Mouse (Mus musculus): ENCODE data around the gene Gm17334.

Gene Gm17334

DNA sequence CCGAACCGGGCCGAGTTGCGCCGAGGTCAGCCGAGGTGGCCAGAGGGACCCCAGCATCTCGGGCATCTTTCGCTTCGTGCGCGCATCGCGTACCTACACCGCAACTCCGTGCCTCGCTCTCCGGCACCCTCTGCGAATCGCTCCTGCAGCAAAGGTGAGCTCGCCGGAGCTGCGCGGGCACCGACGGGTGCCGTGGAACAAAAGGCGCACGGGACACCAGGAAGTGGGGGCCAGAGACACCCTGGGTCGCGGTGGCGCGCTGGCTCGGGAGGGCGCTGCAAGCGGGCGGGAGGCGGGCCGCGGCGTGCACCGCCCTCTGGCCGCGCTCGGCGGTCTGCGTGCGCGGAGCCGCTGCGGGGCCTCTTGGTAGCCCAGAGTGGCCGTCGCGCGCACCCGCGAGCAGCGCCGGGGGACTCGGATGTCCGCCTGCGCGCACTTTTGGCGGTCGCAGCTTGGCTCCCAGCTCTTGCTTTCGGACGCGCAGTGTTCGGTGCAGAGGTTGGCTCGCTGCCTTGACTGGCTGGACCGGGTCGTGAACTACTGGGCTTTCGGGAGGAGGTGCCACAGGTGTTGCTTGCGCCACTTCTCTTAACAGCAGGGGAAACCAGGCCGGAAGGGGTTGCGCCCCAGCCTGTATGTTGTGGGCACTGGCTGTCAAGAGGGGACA, 2.7 kb downstream of the Gm17334 start:
- peak; percentile 89 for DNase-seq

DNA sequence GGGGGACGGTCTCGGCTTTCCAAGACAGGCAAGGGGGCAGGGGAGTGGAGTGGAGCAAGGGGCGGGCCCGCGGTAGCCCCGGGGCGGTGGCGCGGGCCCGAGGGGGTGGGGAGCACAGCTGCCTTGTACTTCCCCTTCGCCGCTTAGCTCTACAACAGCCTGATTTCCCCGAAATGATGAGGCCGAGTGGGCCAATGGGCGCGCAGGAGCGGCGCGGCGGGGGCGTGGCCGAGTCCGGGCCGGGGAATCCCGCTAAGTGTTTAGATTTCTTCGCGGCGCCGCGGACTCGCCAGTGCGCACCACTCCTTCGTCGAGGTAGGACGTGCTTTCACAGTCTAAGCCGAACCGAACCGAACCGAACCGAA, 3.2 kb downstream of the Gm17334 start, which contains the start of gene Irf1:
Gene Irf1 (plus strand): TSS at position 255 of the 365 bp plus-strand sequence.
- peak; percentile 96 for DNase-seq

DNA sequence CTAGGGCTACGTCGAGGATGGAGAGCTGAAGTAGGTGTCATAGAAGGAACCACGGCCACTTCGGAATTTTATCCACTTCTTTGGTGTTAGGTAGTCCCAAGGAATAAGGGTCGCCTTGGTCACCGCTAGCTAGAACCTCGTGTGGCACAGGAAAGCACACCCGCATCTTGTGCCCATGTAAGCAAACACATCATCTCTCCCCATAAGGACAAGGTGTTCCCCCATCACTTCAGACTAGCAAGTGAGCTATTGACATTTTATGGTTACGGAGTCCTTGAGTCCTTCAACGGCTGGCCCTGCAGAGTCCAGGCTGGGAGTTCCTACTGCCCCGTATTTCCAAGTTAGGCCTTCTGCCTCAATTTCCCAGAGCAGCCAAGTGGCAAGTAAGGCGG, 3.8 kb downstream of the Gm17334 start:
- no peak for DNase-seq

DNA sequence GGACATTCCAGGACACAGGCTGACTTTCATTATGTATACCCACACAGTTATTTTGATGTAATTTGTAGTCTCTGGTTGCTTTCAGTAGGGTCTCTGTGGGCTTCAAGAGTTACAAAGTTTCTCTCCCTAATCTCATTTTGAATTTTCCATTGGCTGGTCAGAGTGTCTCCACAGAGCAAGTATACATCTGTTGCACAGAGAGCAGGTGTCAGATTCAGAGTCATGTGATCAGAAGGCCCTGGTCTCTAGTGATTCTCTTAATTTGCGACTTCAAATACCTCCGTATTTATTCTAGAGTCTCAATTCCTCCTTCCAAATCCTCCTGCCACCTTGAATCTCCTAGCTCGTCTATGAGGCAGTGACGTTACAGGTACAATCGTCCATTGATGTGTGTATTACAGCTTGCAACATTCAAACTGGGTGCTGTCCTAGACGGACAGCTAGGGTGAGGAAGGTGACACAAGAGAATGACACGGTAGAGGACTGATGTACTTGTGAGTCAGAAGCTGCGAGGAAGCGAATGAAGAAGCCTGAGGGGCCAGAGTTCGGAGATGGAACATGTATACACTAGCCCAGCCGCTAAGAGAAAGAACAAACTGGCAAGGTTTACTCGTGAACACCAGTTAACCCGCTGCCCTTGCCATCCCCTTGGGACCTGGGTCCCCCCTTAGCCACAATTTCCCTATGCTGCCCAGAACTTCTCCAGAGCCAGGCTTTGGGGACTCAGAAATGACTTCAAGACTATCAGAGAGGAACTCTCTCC, 4.4 kb downstream of the Gm17334 start:
- no peak for DNase-seq

DNA sequence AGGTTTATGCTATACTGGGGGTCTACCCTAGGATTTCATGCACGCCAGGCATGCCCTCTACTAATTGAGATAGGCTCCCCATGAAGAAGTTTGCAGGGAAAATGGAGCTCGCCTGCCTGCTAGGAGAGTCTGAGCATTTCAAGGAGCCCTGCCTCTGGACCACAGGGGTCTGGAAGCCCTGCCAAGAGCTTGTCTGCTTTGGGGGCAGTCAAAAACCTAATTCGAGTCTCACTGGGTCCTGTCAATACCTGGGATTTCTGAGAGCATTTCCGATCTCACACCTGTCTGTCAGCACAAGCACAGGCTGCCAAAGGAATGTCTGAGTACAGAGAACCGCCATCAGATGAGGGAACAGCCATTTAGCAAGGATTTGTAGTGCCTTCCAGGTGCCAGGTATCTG, 8.4 kb downstream of the Gm17334 start:
- no peak for DNase-seq

DNA sequence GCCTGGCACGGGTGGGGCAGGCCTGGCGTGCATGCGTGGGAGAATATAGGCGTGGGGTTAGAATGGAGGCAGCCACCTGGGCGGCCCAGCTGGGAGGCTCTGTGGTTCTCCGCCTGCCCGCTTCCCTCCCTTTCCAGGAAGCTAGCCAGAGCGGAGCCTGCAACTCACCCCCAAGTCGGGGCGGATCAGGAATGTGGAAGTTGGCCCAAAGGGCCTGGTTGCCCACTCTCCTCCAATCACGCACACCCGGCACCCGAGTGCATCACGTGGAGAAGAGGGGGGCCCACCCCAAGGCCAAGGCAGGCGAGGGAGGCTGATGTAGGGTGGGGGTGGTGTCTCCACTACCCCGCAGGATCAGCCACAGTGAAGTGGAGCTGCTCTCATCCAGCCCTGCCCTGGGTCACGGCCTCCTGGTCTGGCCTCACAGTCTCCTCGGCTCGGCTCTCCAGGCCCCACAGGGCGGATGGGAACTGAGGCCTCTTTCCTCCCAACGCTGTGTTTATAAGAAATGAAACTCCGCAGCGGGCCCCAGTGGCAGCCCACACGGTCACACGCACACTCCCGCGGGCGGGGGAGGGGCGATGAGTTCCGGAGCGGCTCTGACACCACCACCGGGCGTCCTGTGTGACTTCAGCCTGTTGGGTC, 9.4 kb downstream of the Gm17334 start:
- peak; percentile 95 for DNase-seq

DNA sequence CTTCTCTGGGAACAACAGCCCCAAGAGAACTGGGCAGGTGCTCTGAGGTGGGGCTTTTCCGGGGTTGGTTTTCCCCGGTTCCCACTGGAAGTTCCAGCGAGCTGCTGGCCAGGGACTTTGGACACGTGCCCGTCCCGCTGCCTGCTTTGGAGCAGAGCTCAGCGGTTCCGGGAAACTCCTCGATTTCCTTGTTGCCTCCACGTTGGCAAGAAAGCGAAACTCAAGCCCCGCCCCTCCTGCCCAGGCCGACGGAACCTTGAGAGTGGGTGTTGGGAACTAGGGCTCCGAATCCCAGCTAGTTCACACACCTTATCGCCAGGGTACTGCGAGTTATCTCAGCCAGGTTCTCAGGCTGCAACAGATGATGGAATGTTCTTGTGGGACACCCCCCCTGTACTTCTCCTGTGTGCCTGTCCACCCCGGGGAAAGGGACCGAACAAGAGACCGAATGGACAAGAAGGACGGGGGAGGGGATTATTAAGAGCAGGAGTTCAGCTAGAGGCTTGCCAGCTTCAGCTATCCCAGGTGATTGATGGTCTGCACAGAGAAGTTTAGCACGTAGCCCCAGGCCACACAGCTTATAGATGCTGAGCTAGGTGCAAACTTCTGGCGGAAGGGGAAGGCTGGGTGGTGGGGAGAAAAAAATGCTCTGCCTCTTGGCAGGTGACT, 10.0 kb downstream of the Gm17334 start:
- peak; percentile 96 for DNase-seq

DNA sequence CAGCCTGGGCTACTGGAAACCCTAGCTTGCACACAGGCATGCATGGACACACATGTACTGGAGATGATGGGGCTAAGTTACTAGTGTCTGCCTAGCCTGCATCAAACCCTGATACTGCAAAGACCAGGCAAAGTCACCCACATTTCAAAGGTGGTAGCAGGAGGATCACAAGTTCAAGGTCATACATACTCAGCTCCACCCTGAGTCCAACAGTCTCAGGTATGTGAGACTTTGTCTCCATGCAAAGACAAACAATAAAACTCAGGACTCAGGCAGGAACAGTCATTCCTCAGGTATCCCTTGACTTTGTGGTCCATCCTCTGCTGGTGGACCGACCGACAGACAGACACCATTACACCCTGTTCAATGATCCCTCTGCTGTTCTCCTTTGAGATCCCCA, 10.6 kb downstream of the Gm17334 start:
- no peak for DNase-seq

DNA sequence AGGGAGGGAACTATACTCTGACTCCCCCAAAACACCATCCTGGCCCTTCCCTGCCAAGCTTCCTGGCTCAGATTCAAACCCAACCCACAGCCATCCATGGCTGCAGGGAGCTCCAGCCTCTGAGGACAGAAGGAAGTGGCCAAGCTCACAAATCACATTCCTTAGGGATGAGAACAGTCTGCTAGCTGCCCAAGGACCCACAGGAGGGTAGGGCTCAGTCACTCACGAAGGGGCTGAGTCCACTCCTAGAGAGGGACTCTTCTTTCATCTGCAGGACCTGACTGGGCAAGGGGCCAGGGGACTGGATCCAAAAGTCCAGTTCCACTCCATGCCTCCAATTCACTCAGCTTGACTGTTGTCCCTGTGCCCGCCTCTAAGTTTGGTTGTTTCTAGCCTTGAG, 11.2 kb downstream of the Gm17334 start:
- peak; percentile 93 for DNase-seq

DNA sequence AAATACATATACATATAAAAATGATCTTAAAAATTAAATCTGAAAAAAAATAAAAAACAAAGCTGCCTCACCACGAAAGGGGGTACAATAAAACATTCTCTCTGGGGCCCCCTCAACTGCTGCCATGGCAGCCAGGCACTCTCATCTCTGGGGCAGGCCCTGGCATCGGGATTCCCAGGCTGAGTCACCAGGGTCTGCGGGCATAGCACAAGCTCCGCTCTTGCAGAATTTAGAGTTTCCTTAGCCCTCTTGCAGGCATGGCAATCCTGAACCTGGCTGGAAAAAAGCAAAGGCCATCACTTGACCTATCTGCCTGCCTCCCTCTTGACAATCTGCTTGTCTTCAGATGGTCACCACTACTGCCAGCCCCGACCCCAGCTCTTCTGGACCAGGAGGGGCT, 11.7 kb downstream of the Gm17334 start:
- no peak for DNase-seq

DNA sequence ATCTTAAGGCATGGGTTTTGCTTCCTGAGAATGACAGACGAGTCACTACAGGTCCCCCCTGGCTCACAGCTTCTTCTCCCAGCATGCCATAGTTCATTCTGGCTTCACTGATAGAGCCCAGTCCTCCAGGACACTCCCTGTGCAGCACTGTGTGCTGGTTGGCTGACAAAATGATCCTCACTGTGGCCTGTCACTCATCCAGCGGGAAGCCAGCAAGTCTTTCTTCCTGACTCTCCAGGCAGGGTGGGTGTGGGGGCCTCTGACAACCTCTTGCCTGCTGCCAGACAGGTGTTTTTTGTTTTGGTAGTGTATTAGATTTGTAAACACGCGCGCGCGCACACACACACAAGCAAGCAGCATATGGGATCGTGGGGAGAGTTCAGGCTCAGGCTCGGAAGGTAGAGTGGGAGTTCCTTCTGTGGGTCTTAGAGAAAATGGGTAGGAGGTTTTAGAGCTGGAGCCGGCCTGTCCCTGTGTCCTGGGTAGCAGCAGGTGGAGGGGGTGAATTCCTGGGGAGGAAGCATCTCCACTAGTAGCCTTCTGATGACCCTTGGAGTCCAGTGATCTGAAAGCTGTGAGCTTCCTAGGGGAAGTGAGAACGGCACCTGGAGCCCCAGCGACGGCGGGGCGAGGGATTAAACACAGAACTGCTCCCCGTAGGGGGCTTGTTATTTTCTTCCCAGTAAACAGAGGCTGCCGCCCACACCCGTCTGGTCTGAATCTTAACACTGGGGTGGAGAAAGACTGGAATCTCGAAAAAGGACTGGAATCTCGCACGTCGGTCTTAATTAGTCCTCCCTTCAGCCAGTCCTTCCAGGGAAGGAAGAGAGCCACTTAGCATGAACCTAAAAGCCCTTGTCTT, 13.2 kb downstream of the Gm17334 start:
- peak; percentile 32 for DNase-seq

DNA sequence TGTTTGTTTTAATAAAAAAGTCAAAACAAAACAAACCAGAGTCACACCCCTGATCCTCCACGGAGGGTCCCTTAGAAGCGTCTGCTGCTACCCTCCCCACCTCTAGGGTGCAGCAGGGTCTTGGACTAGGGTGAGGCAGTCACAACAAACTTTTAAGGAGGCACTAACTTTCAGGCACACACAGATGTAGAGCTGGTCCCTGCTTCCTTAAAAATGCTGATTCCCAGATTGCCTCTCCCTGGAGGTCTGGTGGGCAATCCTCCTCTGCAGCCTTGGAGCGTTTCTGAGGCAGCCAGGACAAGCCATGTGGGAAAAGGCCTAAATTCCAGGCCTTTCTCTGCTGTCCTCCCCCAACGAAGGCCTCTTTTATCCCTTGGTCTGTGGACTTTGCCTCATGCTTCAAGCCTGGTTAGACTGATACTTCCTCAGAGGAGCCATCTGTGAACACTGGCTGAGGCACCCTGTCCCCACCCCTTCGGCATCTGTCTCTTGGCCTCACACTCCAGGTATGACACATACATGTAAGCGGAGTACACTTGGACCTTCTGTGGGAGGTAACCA, 14.1 kb downstream of the Gm17334 start:
- peak; percentile 53 for DNase-seq

DNA sequence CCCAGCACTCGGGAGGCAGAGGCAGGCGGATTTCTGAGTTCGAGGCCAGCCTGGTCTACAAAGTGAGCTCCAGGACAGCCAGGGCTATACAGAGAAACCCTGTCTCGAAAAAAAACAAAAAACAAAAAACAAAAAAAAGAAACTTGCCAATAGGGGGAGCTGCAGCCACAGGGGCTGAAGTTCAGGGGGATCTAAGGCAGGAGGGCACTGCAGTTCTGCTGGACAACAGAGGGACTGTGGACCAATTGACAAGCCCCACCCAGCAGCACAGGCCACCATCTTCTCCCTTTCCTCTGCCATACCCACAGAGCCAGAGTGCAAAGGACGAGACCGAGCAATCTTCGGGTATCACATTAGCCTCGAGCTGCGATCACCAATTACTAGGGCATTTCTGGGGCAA, 15.0 kb downstream of the Gm17334 start:
- DNase-seq, result peak; percentile 16

DNA sequence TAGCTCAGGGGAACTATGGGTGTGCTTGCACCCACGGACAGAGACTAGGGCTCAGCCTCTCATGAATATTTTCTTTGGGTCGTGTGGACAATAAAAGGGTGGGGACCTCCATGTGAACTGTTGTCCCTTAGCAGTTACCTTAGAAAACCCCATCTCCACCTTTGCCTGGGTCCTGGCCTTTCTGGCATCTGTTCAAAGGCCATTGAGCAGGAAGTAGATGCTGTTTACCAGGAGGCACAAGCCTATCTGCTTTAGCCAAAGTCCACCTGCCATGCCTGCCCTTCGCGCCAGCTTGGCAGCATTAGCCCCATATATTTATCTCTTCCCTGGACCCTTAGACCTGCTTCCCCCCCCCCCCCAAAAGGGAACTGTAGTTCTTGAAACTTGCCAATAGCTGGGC, 15.4 kb downstream of the Gm17334 start:
- peak; percentile 25 for DNase-seq

DNA sequence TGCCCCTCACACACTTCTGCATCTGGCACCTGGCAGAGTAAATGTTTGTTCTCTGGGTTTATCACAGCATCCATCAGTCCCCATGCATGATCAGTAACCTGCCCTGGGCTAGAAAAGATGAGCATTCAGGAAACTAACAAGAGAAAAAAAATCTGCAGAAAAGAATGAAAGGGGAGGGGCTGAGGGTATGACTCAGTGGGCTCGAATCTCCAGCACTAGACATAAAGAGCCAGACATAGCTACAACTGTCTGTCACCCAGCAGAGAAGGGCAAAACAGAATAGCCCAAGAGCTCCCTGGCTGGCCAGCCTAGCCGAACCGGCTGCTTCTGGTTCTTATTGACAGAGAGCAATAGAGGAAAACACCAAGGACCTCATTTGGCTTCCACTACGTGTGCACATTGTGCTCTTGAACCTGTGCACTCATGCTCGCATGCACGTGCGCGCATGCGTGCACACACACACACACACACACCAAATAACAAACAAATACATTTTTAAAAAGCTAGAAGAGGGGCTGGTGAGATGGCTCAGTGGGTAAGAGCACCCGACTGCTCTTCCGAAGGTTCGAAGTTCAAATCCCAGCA, 17.9 kb downstream of the Gm17334 start:
- DNase-seq, result no peak

DNA sequence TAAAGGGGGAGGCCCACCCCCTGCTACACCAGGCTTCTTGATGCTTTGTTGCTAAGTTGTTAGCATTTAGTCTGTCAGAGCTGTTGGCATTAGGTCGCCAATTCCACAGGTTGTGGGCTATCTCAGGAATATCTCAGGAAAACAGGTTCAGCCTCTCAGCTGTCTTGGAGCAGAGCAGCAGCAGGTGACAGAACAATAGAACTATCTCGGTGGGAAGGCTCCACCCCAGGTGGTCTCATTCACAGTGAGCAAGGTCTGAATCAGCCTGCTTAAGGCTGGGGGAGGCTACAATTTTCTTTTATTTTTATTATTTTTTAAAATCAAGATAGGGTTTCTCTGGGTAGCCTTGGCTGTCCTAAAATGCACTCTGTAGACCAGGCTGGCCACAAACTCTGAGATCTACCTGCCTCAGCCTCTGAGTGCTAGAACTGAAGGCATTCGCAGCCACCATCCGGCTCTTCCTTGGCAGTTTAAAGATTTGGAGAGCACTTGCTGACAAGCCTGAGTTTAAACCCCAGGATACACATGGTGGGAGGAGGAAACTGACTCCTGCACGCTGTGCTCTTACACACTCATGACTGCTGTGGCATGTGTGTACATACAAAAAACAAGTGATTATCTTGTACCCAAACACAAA, 23.2 kb downstream of the Gm17334 start:
- DNase-seq, result no peak

DNA sequence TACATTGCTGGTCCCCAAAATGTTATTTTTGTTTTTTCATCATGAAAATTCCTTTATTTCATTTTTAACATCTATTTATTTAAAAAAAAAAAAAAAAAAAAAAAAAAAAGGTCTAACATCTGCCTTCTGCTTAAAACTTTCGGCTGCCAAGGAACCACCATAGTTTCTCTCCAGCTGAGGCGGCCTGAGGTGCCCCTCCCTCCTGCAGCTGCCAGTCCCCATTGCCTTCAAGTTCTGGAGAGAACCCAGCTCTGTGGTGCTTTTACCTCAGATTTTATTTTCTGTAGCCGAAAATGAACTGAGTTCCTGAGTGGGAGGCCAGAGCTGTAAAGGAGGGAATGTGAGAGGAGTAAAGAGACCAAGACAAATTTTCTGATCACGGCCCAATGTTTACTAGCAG, 23.7 kb downstream of the Gm17334 start:
- no peak for DNase-seq

DNA sequence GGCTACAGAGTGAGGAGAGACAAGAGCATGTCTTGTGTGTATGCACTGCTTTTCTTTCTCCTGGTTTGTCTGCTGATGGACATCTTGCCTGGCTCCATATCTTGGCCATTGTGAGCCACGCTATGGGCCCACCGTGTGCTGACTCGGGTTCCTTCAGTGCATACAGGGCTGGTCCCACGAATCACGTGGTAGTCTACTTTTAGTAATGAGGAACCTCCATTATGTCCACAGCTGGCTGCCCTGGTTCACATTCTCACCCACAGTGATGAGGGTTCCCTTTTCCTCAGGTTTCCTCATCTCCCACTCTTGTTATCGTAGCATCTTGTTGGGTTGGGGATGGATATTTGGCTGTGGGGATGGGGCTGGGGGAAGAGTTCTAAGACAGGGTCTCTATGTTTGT, 24.4 kb downstream of the Gm17334 start:
- no peak for DNase-seq

DNA sequence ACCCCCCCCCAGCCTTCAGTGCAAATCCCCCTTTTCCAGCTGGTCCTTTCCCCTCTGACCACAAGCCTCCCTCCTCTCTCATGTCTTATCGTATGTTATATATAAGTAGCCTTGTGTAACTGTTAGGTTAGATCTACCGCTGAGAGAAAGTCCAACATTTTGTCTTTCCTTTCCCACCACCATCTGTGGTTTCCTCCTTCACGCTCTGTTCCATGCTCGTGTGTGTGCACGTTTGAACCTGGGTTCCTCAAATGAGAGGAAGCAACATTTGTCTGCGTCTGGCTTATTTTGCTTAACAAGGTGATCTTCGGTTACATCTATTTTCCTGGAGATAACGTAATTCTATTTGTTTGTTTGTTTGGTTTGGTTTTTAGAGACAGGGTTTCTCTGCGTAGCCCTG, 25.0 kb downstream of the Gm17334 start:
- DNase-seq, result no peak

DNA sequence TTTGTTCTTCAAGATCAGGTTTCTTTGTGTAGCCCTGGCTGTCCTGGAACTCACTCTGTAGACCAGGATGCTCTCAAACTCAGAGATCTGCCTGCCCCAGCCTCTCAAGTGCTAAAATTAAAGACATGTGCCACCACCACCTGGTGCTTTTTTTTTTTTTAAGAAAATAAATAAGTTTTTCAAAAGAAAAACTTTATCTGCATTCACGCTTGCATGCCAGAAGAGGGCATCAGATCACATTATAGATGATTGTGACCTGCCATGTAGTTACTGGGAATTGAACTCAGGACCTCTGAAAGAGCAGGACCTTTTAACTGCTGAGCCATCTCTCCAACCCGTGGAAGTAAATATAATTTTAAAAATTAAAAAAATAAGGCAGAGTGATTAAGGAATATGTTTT, 27.7 kb downstream of the Gm17334 start:
- DNase-seq, result no peak

DNA sequence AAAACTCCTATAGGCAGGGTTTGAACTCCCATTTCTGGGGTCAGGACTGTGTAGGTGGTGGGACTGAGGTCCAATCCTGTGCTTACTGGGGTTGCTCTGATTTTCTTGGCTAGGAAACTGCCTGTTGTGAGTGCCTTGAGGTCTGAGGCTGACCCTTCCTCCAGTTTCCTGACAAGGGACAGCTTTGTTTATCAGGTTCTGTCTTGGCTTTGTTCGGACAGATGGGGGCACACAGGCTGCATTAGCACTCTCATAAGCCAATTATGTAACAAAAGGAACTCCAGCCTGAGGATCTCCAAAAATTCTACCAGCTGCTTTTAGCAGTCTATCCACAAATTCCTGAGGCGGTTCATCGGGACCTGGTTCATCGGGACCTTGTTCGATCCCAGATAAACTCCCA, 30.6 kb downstream of the Gm17334 start:
- peak; percentile 41 for DNase-seq

Measured in kidney, postnatal 10 days (tissue).